Mouse (Mus musculus) spleen, postnatal 4 days (tissue): ENCODE measurements around the gene Rnf128.

Source experiments
- DNase-seq, 2 experiments: peaks; one replicate each; pipeline ENCODE4 v3.0.0; 2022; ENCODE audit warnings: low spot score in 2 of 2

Rnf128 gene

DNA sequence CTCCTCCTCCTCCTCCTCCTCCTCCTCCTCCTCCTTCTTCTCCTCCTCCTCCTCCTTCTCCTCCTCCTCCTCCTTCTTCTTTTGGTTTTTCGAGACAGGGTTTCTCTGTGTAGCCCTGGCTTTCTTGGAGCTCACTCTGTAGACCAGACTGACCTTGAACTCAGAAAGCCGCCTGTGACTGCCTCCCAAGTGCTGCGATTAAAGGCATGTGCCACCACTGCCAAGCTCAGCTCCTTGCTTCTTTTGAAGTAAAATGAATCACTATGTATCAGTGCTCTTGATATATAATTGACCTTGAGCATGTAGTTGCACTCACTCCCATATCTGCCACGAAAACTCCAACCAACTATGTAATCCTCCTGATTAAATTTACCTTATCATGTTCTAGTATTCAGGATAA, 59.0 kb downstream of the Rnf128 start:
- no peak for DNase-seq

DNA sequence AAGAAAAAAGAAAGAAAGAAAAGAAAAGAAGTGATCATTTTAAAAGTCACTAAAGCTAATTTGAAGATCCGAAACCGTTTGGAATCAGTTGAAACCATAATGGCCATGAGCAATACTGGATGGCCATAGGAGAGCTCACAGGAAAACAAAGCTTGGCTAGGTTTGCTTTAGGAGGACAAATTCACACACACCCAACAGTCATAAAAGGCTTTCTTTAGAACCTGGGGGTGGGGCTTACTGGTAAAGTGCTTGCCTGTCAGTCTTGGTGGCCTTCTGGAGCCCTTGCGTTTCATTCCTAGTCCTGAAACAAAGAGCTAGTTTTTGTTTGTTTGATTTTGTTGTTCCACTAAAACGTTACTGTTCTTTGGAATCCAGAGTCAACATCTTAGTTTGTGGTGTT, 71.6 kb downstream of the Rnf128 start:
- no peak for DNase-seq

DNA sequence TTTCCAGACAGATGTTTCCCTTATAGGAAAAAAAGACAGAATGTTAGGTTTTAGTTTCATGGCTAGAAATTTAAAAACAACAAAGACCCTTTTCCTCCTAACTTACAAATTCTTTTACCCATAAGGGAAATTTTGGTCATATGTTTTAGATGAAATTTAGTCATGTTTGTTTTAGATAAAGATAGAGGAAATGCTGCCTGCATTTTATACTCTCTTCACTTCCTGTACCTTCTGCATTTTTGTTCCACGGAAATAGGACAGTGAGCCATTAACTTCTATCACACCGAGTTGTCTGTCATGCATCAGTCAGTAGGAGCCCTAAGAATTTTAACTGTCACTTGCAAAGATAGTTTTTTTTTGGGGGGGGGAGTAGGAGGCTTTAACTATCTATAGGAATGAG, 76.6 kb downstream of the Rnf128 start:
- no peak for DNase-seq

DNA sequence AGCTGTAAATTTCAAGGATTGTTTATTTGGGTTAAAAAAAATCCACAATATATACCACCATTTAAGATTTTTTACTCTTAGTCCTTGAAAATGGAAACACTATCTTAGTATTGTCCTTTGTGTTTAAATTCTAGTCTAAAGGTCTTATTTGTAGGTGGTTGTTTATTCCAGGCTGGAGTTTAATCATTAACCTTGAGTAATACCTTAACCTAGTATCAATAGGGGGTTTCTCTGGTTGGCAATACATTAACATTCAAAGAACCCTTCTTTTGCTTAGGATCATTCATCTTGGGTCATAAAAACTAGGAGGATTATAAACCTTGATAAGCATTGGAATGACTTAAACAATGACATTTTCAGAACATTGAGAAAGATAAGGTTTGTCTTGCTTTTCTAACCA, 77.3 kb downstream of the Rnf128 start:
- no peak for DNase-seq

DNA sequence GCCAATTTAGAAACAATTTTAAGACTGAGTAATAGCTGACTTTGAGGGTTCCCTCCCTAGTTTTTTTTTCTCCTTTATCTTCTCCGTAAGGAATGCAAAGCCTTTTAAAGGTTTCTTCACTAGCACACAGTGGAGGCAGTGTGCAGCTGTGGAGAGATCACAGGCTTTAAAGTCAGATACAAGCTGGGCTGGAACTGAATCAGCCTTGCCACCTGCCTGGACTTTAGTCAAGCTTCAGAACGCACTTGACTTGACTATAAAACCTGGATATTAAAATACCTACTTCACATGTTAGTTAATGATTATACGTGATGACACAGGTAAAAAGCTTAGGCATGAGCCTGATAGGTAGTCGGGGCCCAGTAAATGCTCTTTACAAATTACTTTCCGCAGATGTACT, 89.1 kb downstream of the Rnf128 start:
- no peak for DNase-seq

DNA sequence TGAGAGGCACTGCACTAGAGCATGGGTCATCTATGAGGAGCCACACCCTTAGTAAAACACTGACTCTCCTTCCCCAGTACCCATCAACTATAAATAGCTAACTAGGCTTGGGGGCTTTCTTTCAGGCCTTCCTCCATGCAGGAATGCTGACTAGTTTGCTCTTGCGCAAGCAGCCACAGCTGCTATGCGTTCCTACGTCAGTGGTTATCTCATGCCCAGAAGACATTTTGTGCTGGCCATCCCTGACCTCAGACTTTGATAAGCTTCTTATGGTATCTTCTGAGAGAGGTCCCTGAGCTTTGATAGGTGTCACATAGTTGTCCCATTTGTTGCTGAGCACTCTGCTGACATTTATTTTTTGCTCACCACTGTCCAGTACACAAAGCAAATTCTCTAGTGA, 90.2 kb downstream of the Rnf128 start:
- DNase-seq: no peak

DNA sequence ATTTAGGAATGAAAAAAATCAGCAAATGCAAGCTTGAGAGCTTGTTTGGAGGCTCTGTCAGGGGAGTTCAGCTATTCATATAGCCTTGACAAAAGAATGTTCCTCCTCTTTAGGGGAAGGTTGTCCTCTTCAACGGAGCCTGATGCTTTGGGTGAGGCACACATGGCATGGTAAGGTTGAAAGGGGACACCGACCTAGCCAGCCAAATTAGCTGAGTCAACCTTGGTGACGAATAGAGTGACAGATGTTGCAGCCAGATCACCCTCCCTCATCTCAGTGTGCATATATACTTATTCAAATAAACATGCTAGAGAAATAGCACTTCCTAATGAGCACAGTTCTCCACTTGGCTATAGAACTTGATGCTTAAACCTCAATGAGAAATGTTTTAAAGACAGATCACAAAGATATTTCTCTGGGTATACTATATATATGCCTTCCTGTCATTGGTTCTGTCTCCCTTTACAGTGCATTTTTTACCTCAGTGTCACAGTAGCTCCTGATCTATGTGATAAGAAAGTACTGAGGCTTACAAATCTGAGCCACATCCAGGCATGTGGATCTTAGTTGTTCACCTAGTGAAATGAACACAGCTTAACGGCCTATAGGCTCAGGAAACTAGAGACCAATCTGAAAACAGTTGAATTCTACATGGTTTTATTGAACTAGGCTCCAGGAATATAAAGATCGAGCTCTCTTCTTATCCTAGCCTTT, 91.4 kb downstream of the Rnf128 start:
- no peak for DNase-seq

DNA sequence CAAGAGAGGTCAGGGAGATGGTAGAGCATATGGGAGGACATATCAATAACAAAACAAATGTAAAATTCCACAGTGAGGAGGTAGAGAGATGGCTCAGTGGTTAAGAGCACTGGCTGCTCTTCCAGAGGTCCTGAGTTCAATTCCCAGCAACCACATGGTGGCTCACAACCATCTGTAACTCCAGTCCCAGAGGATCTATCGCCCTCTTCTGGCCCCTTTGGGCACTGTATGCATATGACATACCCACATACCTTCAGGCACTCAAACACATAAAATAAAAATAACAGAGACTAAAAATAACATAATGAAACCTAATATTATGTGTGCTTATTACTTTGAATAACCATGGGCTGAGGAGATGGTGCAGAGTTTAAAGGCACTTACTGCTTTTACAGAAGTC, 99.0 kb downstream of the Rnf128 start:
- no peak for DNase-seq

DNA sequence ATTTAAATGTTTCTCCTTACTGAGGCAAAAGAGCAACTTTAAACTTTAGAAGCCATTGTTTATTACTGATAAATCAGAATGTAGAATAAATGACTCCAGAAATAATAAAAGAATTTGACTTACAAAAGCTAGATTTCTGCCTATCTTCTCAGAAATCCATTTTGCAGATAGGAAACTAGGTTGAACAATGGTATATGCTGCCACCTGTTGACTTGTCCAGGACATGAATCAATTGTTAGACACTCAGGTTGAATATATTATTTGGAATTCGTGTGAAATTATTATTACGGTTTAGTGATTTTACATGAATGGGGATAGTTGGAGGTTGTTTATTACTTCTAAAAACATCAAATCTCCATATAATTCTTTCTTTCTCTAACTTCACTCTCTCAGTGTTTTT, 102.7 kb downstream of the Rnf128 start:
- DNase-seq: no peak

DNA sequence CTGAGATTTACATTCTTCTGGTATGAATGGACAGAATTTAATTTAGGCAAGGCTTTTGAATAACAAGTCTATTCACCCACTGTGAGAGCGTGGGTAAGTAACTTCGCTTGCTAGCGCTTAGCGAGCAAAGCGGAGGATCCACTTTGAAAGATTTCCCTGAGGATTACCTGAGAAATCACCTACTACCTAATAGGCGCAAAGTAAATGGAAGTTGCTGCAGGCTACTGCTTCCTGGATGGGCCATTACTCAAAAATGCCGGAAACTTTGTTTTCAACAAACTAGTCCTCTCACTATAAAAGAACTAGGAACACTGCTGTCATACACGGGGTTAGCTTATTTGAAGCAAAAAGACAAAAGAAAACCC, 121.3 kb downstream of the Rnf128 start:
- DNase-seq: no peak

DNA sequence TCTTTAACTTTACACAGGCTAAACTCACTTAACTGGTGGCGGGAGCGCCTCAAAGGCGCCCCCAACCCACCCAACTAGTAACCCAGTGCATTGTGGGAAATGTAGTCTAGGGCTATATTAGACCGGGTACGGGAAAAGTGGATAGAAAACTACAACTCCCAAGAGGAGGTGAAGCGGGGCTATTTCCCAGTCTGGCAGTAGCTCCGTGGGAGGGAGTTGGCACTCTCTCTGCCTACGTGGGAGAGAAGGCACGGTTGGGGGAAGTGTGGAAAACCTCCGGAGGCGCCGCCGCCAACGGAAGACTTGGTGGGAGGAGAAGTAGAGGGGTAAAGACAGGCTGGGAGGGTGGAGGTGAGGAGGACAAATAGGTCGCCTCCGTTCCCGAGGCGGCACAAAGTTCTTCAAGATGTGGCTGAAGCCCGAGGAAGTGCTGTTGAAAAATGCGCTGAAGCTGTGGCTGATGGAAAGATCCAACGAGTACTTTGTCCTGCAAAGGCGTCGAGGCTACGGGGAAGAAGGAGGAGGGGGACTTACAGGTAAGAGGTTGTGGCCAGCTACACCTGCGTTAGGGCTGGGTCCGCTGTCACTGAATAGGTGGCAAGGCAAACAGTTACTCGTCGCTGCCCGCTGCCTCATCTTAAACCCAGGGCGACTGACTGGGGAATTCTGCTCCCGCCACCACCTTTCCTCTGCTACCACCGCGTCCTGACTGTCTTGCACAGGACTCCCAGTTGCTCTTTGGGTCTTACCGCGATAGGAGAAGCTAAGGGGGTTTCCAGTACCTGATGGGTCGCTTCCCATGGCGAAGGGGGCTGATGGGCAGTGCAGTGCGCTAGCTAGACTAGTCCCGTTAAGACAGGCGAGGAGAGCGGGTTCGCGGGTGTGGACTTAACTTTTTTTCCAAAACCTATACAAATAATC, 121.9 kb downstream of the Rnf128 start, which contains the start of gene Tbc1d8b:
Gene Tbc1d8b (plus strand): TSS at position 222 of the 921 bp plus-strand sequence.
- DNase-seq: peak; percentile 52 to 68

DNA sequence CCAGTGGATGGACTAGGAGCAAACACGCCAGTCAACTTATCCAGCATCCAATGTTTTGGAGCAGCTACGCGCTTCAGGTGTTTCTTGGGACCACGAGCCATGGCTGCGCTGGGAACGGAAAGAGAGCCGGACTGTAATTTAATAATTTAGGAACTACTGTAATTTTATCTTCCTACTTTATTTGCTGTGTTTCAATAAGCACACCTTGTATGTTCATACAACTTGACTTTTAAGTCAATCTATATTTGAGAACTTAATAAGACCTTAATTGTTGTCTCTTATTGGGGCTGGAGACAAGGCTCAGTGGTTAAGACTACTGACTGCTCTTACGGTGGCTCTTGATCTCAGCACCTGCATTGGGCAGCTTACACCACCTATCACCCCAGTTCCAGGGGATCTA, 151.3 kb downstream of the Rnf128 start, which contains the start of gene Gm15013:
Gene Gm15013 (minus strand): TSS at position 101 of the 400 bp plus-strand sequence.
- no peak for DNase-seq

DNA sequence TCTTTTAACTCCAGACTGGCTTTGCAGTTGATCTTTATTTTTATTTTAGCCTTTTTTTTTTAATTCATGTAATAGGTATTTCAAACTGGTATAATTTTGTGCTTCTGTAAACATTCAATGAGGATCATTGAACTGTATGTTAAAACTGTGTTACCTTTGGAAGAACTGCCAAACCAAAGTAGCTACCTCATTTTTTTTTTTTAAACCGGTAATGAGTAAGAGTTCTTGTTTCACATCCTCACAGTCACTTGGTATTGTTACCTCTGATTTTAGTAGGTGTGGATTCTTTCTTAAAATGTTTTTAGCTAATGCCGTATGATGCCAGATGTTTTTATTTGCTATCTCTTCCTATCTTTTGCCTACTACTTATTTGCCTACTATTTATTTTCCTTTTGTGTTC, 159.2 kb downstream of the Rnf128 start:
- DNase-seq: no peak
